Mouse (Mus musculus): ENCODE measurements around the gene Rln1. TPM values are rescaled to one million over a fixed set of nuclear protein-coding genes. Genes with fewer than 3 reads are reported as not detected.

The Rln1 gene
- polyA plus RNA-seq, 1 experiment from 2014 or later = 4.6 TPM

- H3K27ac ChIP-seq (ENCODE audit: low read depth, low read length) = no peak overlapping the region
- H3K4me2 ChIP-seq (ENCODE audit: low read depth, low read length) = no peak overlapping the region
- H3K27me3 ChIP-seq (ENCODE audit: control insufficient read depth, insufficient read depth, low read length) = no peaks in the 10 kb centered on the region
- WGBS = 82% methylated on average over 5 of the region's 5 CpGs
- ATAC-seq (ENCODE audit: low read depth) = no peak
- H3K9me3 ChIP-seq (ENCODE audit: control insufficient read depth, low read length) = no peaks in the 10 kb centered on the region
- peaks cover 5% of the 10 kb centered on the region; the same call in 1 of the 2 replicates for H3K4me1 ChIP-seq (ENCODE audit: control insufficient read depth, insufficient read depth, low read length)
- no peaks in the 10 kb centered on the region; the same call in 1 of the 2 replicates for H3K36me3 ChIP-seq (ENCODE audit: control insufficient read depth, insufficient read depth, low read length)
- H3K9ac ChIP-seq (replicated peaks; ENCODE audit: low read depth, low read length) = no peak overlapping the region
- H3K4me3 ChIP-seq (ENCODE audit: low read depth, low read length) = no peak overlapping the region
These were observed 29.6 kb upstream of the Rln1 start for GRCm38 (mm10) chr19:29364076-29364475.

- Histone ChIP-seq H3K4me2 (ENCODE audit: low read depth, low read length) (no peak overlapping the region), H3K27ac (ENCODE audit: low read depth, low read length) (no peak overlapping the region), H3K27me3 (ENCODE audit: control insufficient read depth, insufficient read depth, low read length) (no peaks in the 10 kb centered on the region), H3K9ac (replicated peaks; ENCODE audit: low read depth, low read length) (no peak overlapping the region), H3K36me3 (ENCODE audit: control insufficient read depth, insufficient read depth, low read length) (peaks cover 2% of the 10 kb centered on the region; the same call in 1 of the 2 replicates), H3K4me1 (ENCODE audit: control insufficient read depth, insufficient read depth, low read length) (peaks cover 5% of the 10 kb centered on the region; the same call in 1 of the 2 replicates), H3K9me3 (ENCODE audit: control insufficient read depth, low read length) (no peaks in the 10 kb centered on the region), H3K4me3 (ENCODE audit: low read depth, low read length) (no peak overlapping the region)
- ATAC-seq (ENCODE audit: low read depth) = no peak
- WGBS = 91% methylated on average over 7 of the region's 7 CpGs
These were observed 29.1 kb upstream of the Rln1 start for GRCm38 (mm10) chr19:29363557-29363956.

GRCm38 (mm10) chr19:29362173-29362930 is 27.9 kb upstream of the Rln1 start:
- H3K4me1 ChIP-seq (ENCODE audit: control insufficient read depth, insufficient read depth, low read length) = peaks cover 5% of the 10 kb centered on the region; the same call in 1 of the 2 replicates
- peaks cover 5% of the 10 kb centered on the region; the same call in 1 of the 2 replicates for H3K36me3 ChIP-seq (ENCODE audit: control insufficient read depth, insufficient read depth, low read length)
- 46% methylated on average over 13 of the region's 13 CpGs for WGBS
- no peaks in the 10 kb centered on the region for H3K27me3 ChIP-seq (ENCODE audit: control insufficient read depth, insufficient read depth, low read length)
- ATAC-seq (ENCODE audit: low read depth) = peak; percentile 32
- no peaks in the 10 kb centered on the region for H3K9me3 ChIP-seq (ENCODE audit: control insufficient read depth, low read length)
- H3K27ac ChIP-seq (ENCODE audit: low read depth, low read length) = no peak overlapping the region; the same call in 1 of the 2 replicates
- peak overlapping the region; percentile 78; the same call in 1 of the 2 replicates for H3K9ac ChIP-seq (replicated peaks; ENCODE audit: low read depth, low read length)
- peak overlapping the region; percentile 53 for H3K4me2 ChIP-seq (ENCODE audit: low read depth, low read length)
- H3K4me3 ChIP-seq (ENCODE audit: low read depth, low read length) = peak overlapping the region; percentile 69

GRCm38 (mm10) chr19:29361468-29362130 is 27.1 kb upstream of the Rln1 start:
- Histone ChIP-seq H3K4me2 (ENCODE audit: low read depth, low read length) (peak overlapping the region; percentile 53), H3K9ac (replicated peaks; ENCODE audit: low read depth, low read length) (peak overlapping the region; percentile 78), H3K4me3 (ENCODE audit: low read depth, low read length) (peak overlapping the region; percentile 69), H3K27ac (ENCODE audit: low read depth, low read length) (peak overlapping the region; percentile 29; the same call in 1 of the 2 replicates), H3K27me3 (ENCODE audit: control insufficient read depth, insufficient read depth, low read length) (no peaks in the 10 kb centered on the region), H3K9me3 (ENCODE audit: control insufficient read depth, low read length) (no peaks in the 10 kb centered on the region), H3K4me1 (ENCODE audit: control insufficient read depth, insufficient read depth, low read length) (peaks cover 5% of the 10 kb centered on the region; the same call in 1 of the 2 replicates), H3K36me3 (ENCODE audit: control insufficient read depth, insufficient read depth, low read length) (peaks cover 5% of the 10 kb centered on the region; the same call in 1 of the 2 replicates)
- ATAC-seq (ENCODE audit: low read depth) = peak; percentile 100
- 3% methylated on average over 33 of the region's 33 CpGs for whole genome bisulfite sequencing

GRCm38 (mm10) chr19:29360251-29360650 is 25.8 kb upstream of the Rln1 start:
- H3K27me3 ChIP-seq (ENCODE audit: control insufficient read depth, insufficient read depth, low read length) = no peaks in the 10 kb centered on the region
- no peak overlapping the region for H3K4me3 ChIP-seq (ENCODE audit: low read depth, low read length)
- H3K4me1 ChIP-seq (ENCODE audit: control insufficient read depth, insufficient read depth, low read length) = peaks cover 5% of the 10 kb centered on the region; the same call in 1 of the 2 replicates
- no peak for ATAC-seq (ENCODE audit: low read depth)
- no peak overlapping the region for H3K27ac ChIP-seq (ENCODE audit: low read depth, low read length)
- no peak overlapping the region for H3K4me2 ChIP-seq (ENCODE audit: low read depth, low read length)
- no peaks in the 10 kb centered on the region for H3K9me3 ChIP-seq (ENCODE audit: control insufficient read depth, low read length)
- peaks cover 5% of the 10 kb centered on the region; the same call in 1 of the 2 replicates for H3K36me3 ChIP-seq (ENCODE audit: control insufficient read depth, insufficient read depth, low read length)
- no peak overlapping the region for H3K9ac ChIP-seq (replicated peaks; ENCODE audit: low read depth, low read length)
- 90% methylated on average over 5 of the region's 5 CpGs for WGBS

GRCm38 (mm10) chr19:29356281-29356680 is 21.8 kb upstream of the Rln1 start:
- 92% methylated on average over 11 of the region's 11 CpGs for WGBS
- no peaks in the 10 kb centered on the region for H3K4me1 ChIP-seq (ENCODE audit: control insufficient read depth, insufficient read depth, low read length)
- no peak overlapping the region for H3K4me2 ChIP-seq (ENCODE audit: low read depth, low read length)

GRCm38 (mm10) chr19:29354895-29355877 is 20.7 kb upstream of the Rln1 start:
- Histone ChIP-seq H3K9ac (replicated peaks; ENCODE audit: low read depth, low read length) (no peak overlapping the region), H3K4me2 (ENCODE audit: low read depth, low read length) (peak overlapping the region; percentile 47), H3K27me3 (ENCODE audit: control insufficient read depth, insufficient read depth, low read length) (no peaks in the 10 kb centered on the region), H3K4me1 (ENCODE audit: control insufficient read depth, insufficient read depth, low read length) (no peaks in the 10 kb centered on the region), H3K36me3 (ENCODE audit: control insufficient read depth, insufficient read depth, low read length) (peaks cover 5% of the 10 kb centered on the region; the same call in 1 of the 2 replicates), H3K9me3 (ENCODE audit: control insufficient read depth, low read length) (no peaks in the 10 kb centered on the region), H3K27ac (ENCODE audit: low read depth, low read length) (no peak overlapping the region), H3K4me3 (ENCODE audit: low read depth, low read length) (peak overlapping the region; percentile 1; the same call in 1 of the 2 replicates)
- ATAC-seq (ENCODE audit: low read depth) = peak; percentile 60
- 4% methylated on average over 20 of the region's 20 CpGs for WGBS

More at GRCm38 (mm10) chr19:29356281-29356680, 21.8 kb upstream of the Rln1 start:
- no peak overlapping the region for H3K27ac ChIP-seq (ENCODE audit: low read depth, low read length)
- no peak overlapping the region for H3K4me3 ChIP-seq (ENCODE audit: low read depth, low read length)
- no peaks in the 10 kb centered on the region for H3K27me3 ChIP-seq (ENCODE audit: control insufficient read depth, insufficient read depth, low read length)
- no peak overlapping the region for H3K9ac ChIP-seq (replicated peaks; ENCODE audit: low read depth, low read length)
- H3K9me3 ChIP-seq (ENCODE audit: control insufficient read depth, low read length) = no peaks in the 10 kb centered on the region
- ATAC-seq (ENCODE audit: low read depth) = no peak
- H3K36me3 ChIP-seq (ENCODE audit: control insufficient read depth, insufficient read depth, low read length) = peaks cover 5% of the 10 kb centered on the region; the same call in 1 of the 2 replicates

GRCm38 (mm10) chr19:29350991-29351390 is 16.5 kb upstream of the Rln1 start:
- Histone ChIP-seq H3K4me2 (ENCODE audit: low read depth, low read length) (no peak overlapping the region), H3K9ac (replicated peaks; ENCODE audit: low read depth, low read length) (no peak overlapping the region), H3K27ac (ENCODE audit: low read depth, low read length) (no peak overlapping the region), H3K27me3 (ENCODE audit: control insufficient read depth, insufficient read depth, low read length) (no peaks in the 10 kb centered on the region), H3K4me3 (ENCODE audit: low read depth, low read length) (no peak overlapping the region), H3K9me3 (ENCODE audit: control insufficient read depth, low read length) (no peaks in the 10 kb centered on the region), H3K4me1 (ENCODE audit: control insufficient read depth, insufficient read depth, low read length) (no peaks in the 10 kb centered on the region), H3K36me3 (ENCODE audit: control insufficient read depth, insufficient read depth, low read length) (no peaks in the 10 kb centered on the region)
- no peak for ATAC-seq (ENCODE audit: low read depth)
- 13% methylated on average over 5 of the region's 5 CpGs for WGBS
